Mouse (Mus musculus) C2C12 (cell line): Measurements from ENCODE around the gene Nxn.

Experiments
- CTCF ChIP-seq: IDR thresholded peaks from one replicate; pipeline ENCODE4 v1.5.1; 2011; ENCODE audit not compliant: control insufficient read depth, insufficient read depth, insufficient read length
- MAX ChIP-seq: IDR thresholded peaks from one replicate; pipeline ENCODE4 v1.6.1; 2011; ENCODE audit warnings: mild to moderate bottlenecking, control low read depth
- MYOG ChIP-seq: IDR thresholded peaks from one replicate; pipeline ENCODE4 v1.6.1; 2011; ENCODE audit not compliant: control insufficient read depth, insufficient read length; ENCODE audit errors: extremely low read depth

DNA sequence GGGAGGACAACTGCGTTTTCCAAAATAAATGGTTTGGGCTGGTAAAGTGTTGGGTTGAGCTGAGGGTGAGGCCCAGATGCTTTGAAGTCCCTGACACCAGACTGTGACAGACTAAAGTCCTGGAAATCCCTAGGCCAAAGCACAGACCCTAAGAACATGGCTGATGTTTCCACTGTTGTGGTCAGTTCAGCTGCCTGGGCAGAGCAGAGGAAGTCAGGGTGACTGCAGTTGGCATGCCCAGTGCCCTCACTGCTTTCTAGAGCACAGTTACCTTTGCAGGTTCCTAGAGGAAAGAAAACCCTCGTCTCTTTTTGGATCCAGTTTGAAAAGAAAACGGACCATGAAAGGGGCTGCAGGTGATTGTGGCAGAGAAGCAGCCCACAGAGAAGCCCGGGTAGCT, 141.6 kb downstream of the Nxn start:
- no peak for TF ChIP-seq CTCF
- no peak for TF ChIP-seq MAX
- no peak for TF ChIP-seq MYOG
